Mouse (Mus musculus) heart, postnatal 10 days (tissue): ENCODE data around the gene Prlhr. TPM values are rescaled to one million over a fixed set of nuclear protein-coding genes. Genes with fewer than 3 reads are reported as not detected.

Experiments used
- DNase-seq, 2 experiments: peaks; one replicate each; pipeline ENCODE4 v3.0.0; 2021
- intact Hi-C: fragments of 180-260 bp; cut with DNase I; formaldehyde crosslinking; loops from one replicate; pipeline ENCODE4 v1.15.1; 2025
- total RNA-seq, 2 experiments: library from RNA; stranded (reverse); gene quantifications; 2 replicates each; pipeline ENCODE4 v1.2.3; 2021

Prlhr gene
- total RNA-seq = not detected

DNA sequence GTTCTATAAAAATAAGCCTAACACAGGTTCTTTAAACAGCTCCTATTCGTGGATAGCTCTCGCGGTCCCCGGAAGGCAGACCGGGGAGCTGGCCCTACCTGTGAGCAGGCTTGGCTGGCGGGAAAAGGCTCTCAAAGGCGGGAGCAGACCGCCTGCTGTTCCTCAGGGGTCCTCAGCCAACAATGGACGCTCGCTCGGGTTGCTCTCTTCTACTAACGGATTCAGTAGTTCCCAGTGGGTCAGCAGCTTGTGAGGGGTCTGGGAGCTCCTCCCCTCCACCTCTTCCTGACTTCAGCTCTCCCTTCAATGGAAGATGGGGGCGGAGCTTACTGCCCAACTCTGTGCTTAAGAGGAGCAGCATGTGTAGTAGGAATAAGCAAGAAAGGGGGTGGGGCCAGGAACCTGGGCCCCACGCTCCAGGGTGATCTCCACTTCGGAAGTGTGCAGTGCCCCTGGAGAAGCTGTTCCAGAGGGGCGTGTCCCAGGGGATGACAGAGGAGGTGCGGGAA is at the start of gene Prlhr:
Gene Prlhr, minus strand, starts transcription at position 51 of the 509 bp plus-strand sequence.
- DNase-seq = no peak
- intact Hi-C loops = no loop called here

DNA sequence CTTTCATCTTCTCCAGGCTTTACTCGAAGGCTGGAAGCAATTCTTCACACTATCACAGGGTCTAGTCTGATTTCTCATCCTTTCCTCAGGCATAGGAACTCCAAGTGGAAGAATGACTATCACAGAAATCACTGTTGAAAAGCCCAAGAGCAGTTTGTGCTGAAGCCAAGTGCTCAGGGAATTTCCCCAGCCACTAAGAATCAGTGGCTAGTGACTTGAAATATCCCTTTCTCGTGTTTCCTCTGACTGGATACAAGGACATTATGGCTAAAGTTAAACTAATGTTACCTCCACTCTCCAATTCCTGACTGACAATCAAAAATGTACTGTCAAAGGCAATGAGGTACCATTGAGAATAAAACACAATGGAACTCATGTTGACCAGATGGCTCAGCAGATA is 47.0 kb upstream of the Prlhr start:
- no peak for DNase-seq

DNA sequence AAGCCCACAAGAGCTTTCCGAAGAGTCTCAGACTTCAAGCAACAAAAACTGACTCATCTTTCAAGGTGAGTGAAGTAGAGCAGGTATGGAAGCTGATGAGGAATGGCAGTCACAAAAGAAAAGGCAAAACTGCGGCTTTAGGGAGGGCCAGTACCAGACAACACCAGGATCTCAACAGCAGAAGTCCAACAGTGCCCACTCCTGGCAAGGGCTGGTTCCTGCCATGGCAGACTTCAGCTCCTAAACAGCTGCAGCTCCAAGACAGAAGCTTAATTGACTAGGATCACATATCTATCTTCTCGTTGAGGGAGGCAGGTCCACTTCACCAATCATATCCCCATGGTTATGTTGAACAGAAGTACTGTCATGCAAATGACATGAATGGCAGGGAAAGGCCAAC is 45.3 kb upstream of the Prlhr start:
- intact Hi-C loops = no loop called here
- no peak for DNase-seq

More for the DNA sequence above, 47.0 kb upstream of the Prlhr start:
- intact Hi-C loops = no loop called here

DNA sequence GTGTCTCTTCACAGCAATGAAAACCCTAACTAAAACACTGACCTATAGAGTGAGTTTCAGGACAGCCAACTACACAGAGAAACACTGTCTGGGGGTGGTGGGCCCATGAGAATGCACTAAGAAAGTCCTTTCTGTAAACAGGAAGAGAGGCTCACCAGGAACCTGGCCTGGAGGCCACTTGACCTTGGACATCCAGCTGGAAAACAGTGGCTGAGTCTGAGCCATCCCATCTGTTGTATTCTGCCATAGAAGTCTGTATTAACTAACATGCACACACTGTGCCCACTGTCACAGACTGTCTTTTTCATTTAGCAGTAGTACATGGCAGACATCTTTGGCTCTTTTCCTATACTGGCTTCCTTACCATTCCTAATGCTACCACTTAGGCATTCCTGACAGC is 32.1 kb upstream of the Prlhr start:
- no peak for DNase-seq
- intact Hi-C loops = no loop called here

DNA sequence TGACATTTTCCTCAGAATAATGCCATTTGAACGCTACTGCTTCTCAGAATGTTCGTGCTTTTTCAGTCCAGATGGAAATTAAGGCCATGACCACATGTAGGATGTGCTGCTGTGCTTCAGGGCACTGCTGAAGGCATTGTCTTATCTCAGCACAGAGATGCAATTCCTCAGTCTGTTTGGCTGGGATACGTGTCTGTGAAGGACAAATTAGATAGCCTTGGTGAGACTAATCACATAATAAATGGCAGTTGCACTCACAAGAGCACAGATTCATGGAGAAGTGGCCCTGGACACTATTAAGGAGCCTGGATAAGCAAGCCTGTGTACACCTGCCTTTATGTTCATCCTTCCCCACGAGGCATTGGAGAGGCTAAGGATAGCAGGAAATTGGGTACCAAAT is 29.1 kb upstream of the Prlhr start:
- no peak for DNase-seq
- intact Hi-C loops = no loop called here

DNA sequence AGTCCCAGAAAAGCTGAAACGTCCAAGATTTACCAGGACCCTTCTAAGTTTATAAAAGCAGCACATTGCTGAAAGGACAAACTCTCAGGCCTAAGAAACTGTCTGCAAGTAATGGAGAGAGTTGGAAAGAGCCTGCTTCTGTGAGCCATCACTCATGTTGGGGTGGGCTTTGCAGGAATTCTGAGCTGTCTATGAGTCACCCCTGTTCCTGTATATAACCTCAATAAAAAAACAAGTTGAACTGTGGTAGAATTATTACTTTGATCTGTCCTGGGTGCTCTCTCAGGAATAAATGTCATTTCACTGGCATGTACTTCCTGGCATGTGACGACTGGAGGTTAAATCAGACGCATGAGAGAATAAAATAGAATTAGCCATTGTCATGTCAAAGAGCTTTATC is 27.7 kb upstream of the Prlhr start:
- DNase-seq = no peak
- intact Hi-C loops = no loop called here

DNA sequence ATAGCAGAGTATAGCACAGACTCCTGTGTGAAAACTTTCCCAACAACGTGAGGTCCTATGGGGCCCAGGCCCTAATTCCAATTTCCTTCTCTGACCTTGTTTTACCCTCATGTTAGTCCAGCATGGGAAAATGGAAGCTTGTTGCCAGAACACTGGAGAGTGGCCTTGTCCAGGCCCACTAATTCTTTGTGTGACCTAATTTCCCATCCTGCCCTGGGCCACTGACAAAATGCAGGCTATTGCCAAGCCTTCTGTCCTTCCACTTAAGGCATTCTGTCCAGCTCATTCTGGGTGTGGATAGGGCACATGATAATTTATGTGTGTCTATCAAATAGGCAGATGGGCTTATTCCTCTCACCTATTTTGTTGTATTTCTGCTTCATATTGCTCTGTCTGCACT is 21.5 kb upstream of the Prlhr start:
- no peak for DNase-seq
- intact Hi-C loops = no loop called here

DNA sequence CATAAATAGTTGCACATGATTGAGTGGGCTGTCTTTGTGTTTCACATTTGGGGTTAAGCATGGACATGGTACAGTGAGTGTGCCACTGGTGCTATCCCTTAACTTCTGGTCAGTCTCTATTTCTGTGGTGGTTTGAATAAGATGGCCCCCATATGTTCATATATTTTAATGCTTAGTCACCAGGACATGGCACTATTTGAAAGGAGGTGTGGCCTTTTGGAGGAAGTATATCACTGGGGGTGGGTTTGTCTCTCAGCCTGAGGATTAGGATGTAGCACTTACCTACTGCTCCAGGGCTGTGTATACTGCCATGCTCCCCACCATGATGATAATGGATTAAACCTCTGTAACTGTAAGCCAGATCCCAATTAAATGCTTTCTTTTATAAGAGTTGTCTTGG is 17.2 kb upstream of the Prlhr start:
- intact Hi-C loops = no loop called here

DNA sequence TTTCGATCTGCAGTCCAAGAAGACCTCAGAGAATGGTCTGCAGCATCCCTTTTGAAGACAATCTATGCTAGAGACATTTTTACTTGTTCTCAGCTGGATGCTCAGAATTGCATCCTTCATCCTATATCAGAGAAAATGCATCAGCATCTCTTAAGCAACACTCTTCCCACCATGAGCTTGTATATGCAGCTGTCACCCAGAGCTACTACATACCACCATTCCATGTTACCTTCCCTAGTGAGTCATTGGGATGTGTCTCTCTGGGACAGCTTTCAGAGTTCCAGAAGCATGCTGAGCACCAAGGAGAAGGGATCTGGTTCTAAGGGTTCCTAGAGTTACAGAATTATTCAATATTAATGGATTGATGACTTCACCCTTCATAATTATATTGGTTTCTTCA is 10.8 kb upstream of the Prlhr start:
- no peak for DNase-seq
- intact Hi-C loops = no loop called here

More for the DNA sequence above, 17.2 kb upstream of the Prlhr start:
- no peak for DNase-seq

DNA sequence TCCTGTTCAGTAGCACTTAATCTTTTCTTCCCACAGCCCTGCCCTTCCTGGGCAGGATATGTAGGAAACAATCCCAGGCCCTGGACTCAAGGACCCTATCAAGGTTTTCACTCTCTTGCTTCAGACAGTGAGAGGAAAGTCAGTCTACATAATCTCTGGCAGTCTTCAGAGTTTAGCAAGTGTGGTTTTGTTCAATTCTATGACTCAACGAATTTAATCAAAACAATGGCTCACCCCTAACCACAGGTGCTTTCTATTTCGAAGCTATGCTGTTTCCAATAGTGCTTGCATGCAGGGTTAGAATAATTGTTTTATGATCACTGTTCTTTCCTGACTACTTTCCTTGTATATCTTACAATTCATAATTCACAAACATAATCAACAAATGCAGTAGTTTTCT is 9.7 kb upstream of the Prlhr start:
- intact Hi-C loops = no loop called here
- no peak for DNase-seq

DNA sequence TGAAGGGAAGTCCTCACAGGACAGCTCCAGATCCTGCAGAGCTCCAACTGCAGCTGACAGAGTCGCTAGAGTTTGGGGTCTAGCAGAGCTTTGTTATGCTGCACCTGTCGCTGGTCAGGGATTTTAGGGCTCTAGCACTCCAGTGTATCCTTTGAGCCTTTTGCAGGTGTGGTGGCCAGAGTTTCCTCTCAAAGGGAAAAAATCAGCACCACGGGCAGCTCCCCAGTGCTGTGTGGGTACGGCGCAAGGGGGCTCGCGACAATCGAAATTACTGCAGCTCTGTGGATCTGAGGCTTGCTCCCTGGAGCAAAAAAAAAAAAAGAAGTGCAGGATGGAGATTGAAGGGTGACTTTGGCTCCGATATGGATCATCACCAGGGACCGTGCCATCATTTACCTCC is 742 bp upstream of the Prlhr start:
- peak; percentile 55 to 78 for DNase-seq
- intact Hi-C loops = no loop called here

DNA sequence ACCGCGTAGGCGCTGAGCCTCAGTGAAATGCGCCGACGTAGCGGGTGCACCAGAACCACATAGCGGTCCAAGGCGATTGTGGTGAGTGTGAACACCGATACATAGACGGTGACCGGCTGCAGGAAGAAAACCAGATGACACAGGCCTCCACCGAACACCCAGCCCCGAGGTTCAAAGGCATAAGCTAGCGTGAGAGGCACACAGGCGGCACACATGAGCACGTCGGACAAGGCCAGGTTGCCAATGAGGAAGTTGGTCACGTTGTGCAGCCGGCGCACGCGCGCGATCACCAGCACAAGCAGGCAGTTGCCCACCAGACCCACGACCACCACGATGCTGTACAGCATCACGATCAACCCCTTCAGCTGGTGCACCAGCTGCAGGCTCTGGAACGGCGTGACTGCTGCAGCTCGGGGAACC is 506 bp downstream of the Prlhr start:
- no peak for DNase-seq
- intact Hi-C loops = loop anchor here (2.0 kb wide), 1 partner anchor 85 kb away; no protein-coding TSS in a partner anchor

DNA sequence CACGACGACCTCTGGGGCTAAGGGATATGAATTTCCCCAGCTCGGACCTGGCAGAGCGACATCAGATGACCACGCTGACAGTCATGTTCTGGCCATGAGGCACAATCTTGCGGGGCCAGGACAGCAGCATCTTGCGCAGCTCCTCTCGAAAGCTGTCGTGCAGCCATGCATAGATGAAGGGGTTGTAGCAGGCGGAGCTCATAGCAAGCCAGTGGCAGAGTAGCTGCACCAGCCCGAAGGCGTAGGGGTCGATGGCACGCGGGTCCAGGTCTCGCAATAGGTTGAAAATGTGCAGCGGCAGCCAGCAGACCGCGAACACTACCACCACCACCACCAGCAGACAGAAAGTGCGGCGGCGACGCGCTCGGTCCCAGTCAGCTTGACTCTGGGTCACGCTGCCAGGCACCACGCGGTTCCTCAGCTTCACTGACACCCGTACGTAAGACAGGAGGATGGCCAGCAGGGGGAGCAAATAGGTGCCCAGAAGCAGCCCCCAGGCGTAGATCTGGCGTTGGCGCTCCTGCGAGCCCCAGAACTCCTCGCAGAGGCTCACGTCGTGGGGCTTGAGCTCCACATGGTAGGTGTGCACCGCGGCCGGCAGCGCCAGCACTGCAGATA is 1.0 kb downstream of the Prlhr start:
- peak; percentile 51 to 63 for DNase-seq
- intact Hi-C loops = loop anchor here (1.0 to 2.0 kb wide), 2 partner anchors 86 to 142 kb away; no protein-coding TSS in a partner anchor

DNA sequence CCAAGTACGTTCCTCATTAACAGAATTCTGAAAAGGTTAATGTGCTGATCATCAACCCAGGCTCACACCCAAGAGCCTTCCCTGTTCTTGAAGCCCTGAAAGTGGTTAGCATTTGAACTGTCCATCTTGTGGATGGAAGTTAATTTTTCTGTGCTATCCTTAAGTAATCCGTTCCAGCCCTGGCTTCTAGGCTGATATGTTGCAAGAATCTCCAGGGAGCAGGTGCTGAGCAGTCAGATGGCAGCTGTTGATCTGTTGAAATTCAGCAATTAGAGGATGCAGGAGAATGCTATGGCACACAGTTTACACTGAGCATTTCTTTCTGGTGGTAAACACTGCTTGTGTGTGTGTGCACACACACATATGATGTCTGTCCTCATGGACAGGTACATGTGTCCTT is 2.4 kb downstream of the Prlhr start:
- DNase-seq = no peak
- intact Hi-C loops = loop anchor here (1.0 to 2.0 kb wide), 2 partner anchors 87 to 144 kb away; no protein-coding TSS in a partner anchor

DNA sequence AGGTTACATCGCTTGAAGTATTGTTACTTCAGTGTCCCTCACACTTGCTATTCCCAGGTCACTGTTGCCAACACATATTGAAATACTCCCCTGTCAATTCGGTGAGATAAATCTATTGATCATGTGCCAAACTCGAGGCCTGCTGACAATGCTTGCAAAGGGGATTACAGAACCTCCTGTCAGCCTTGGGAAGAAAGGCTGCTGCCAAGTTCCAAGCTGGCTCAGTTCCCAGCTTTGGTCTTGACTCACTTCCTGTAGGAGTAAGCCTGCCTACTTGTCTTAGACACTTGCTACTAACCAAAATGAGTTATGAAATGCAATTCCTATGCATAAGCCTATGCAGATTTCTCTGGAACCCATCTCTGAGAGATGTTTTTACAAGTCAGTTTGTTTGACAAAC is 4.2 kb downstream of the Prlhr start:
- intact Hi-C loops = no loop called here
- peak; percentile 71 to 81 for DNase-seq

DNA sequence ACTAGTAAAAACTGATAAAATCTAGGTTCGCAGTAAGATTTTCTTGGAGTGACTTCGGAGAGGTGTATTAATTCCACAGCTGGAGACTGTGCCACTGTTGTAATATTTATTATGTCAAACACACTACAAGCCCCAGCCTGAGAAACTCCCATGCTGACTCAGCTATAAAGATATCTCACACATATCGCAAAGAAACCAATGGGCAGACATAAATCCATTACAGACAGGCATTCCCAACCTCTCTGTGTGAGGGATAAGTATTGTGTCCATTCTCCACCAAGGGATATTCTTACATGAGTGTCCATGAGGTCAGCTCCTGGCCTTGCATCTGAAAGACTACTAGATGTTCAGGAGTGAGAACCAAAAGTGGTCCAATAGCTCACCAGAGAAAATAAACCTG is 4.7 kb downstream of the Prlhr start:
- intact Hi-C loops = no loop called here
- no peak for DNase-seq

DNA sequence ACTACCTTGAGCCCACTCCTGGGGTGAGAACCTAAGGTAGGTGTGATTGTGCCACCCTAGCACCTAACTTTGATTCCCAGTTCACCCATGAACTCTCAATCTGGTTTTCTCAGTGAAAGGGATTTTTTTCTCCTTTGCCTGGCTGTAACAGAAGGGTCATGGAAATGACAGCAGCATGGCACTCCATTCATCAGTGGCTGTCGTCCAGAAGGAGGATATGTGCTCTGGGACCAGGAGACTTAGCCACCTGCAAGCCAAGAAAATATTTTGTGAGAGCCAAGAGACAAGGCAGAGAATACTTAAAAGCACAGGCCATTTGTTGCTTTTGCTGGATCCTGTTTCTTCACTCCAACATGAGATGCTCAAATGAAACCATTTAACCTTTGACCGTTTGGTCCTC is 6.6 kb downstream of the Prlhr start:
- intact Hi-C loops = no loop called here
- DNase-seq = no peak

DNA sequence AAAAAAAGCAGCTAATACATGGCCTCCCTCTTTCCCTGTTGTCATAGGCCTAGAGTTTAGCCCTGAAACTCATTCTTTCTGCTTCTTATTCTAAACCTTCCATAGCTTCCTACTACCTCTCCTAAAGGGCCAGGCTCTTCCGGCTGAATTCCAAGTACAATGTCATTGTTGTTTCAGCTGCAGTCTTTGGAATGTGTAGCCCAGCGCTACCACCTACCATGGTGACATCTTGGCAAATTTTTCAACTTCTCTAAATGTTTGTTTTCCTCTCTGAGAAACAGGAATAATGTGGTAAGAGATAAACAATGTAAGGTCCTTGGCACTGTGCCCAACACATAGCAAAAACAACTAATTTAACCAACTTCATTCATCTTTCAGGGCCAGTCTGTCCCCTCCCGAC is 8.4 kb downstream of the Prlhr start:
- intact Hi-C loops = no loop called here
- no peak for DNase-seq

DNA sequence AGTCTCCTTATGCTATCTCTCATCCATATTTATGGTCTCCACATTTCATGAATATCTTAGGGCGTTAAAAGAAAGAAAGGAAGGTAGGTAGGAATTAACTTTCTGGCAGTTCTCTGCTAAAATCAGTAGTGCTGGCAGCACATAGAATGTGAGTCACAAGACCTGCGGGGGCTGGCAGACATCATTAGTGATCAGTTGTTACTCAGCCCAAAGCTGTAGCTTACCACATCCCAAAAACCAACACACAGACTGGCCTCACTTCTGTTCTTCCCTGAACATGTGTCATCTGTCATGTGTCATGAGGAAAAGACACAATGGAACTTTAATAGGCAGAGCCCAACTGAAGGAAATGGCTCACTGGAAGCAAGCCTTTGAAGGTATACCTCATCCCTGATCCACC is 9.0 kb downstream of the Prlhr start:
- DNase-seq = no peak
- intact Hi-C loops = no loop called here

DNA sequence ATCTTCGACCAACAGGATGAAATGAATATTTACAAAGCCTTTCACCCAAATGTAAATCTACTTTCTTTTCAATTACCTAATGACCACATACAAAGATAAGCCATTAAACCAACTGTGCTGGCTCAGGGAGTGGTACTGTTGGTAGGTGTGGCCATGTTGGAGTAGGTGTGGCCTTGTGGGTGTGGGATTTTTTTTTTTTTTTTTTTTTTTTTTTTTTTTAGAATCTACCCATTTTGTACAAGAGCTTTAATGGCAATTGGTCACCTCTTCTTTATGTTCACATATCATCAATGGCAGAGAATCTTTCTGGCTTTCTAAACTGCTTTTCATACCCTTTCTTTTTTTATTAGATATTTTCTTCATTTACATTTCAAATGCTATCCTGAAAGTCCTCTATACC is 12.3 kb downstream of the Prlhr start:
- intact Hi-C loops = no loop called here
- no peak for DNase-seq

DNA sequence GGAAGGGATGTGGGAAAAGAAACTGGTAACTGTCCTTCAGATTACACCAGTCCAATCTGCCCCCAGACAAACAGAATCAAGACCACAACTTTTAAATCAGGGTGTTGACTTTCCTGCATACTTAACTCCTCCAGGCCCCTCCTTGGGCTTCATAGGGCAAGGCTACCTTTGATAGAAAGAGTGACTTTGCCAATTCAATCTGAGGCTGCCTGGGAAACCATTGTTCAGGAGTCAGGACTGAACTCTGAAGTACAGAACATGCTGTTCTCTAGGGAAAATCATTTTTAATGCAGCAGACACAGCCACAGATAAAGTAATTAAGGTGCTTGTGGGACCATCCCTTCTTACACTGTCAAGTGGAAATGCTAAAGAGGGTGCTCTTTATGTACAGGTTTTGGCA is 27.6 kb downstream of the Prlhr start:
- no peak for DNase-seq
- intact Hi-C loops = no loop called here

DNA sequence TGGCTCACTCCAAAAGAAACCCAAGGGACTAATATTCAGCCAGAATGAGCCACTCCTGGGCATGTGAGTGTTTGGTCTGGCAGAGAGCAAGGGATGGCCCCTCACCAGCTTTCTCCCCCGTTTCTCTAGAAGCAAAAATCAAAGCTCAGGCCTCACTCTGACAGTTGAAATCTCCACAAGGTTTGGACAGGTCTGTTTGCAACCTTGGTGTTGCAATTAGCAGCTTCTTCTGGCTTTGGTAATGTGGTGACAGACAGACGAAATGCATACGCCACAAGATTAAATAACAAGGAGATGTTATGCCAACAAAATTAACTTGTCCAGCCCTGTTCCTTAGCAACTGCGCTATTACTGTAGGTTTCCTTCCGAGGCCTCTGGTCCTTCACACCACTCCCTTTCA is 28.0 kb downstream of the Prlhr start:
- intact Hi-C loops = no loop called here
- peak; percentile 26 to 35 for DNase-seq
